Mouse (Mus musculus): ENCODE data around the gene Sema4a. TPM values are rescaled to one million over a fixed set of nuclear protein-coding genes. Genes with fewer than 3 reads are reported as not detected.

The Sema4a gene
- 54.3 and 67.0 TPM in 2 replicates for polyA plus RNA-seq (2012; rRNA removed)

DNA sequence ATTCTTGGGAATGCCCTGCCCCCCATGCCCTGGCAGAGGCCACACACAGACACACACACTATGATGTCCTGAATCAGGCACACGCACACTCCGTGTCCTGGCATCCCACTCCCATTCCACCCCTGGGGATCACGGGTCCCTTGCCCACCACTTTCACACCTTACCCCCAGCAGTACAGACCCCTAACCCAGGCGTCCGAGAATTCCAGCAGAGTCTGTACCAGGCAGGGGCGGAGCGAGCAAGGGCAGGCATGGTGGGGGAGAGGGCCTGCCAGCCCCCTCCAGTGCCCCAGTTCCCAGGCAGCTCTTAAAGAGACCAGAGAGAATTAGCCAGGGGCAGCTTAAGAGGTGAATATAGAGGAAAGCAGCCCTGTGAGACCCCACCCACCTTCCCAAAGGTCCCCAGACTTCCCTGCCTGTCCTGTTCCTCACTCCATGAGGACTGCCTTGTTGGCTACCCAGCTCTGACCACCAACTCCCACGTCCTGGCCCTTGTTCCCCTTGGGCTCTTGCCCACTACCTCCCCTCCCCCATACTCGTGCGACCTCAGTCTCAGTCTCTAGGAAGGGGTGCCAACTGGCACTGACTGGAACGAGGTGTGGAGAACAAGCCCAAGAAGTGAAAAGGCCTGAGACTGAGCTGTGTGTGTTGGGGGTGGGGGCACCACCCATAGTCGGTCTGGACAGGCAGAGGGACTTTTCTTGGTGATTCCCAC, at the start of gene Sema4a:
TSS of gene Sema4a (minus strand) at position 200 of the 714 bp plus-strand sequence.
- H3K27ac ChIP-seq (ENCODE audit: insufficient read depth, low read length), result no peak within 1 kb of the TSS
- H3K36me3 ChIP-seq (ENCODE audit: control insufficient read depth, insufficient read depth, low read length), result no peaks in the 10 kb centered on the region
- H3K4me1 ChIP-seq (ENCODE audit: control insufficient read depth, insufficient read depth, insufficient read length), result no peaks in the 10 kb centered on the region
- H3K27me3 ChIP-seq (ENCODE audit: control insufficient read depth, insufficient read depth, low read length), result no peaks in the 10 kb centered on the region
- TF ChIP-seq POLR2A (IDR thresholded peaks at IDR 0.05; ENCODE audit: low read depth, low read length) (no peak), CTCF (IDR thresholded peaks at IDR 0.05; ENCODE audit: extremely low read depth, insufficient read depth, insufficient read length, insufficient replicate concordance) (no peak)
- no peak within 1 kb of the TSS for H3K4me3 ChIP-seq (ENCODE audit: extremely low read depth, insufficient read depth, insufficient read length)
- no peak for DNase-seq (ENCODE audit: low read depth in 1 of 2, low spot score in 2 of 2)
- WGBS, result 69% methylated on average over 12 of the region's 12 CpGs

DNA sequence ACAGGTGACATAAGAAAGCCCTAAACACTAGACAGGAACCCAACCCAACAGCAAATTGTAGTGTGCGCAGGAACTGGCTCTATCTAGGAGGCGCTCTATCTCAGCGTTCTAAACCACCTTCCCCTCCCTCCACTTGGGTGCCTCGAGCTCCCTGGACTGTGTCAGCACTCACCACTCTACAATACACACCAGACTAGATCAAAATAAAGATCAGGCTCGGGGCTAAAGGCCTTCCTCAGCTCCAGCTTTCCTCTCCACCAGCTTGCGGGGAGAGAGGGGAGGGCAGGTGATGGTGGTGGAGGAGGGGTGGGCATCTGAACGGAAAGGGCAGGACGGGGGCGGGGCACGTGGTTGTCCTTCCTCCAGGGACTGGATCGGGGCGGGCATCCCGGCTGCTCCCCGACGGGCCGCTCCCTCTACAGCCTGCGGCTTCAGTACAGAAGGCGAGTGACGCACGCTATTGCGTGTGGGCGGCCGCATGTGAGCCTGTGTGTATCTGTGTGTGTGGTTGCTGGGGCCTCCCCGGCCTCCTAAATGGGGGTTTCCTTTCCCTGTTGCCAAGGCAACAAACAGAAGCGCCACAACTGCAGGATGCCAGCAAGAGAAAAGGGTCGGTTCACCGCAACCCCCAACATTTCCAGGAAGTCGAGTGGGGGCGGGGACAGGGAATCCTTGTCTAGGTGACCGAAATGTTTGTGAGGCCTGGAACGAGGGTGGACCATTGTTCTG, 48.9 kb upstream of the Sema4a start, which contains the start of gene Lmna:
TSS of gene Lmna (minus strand) at position 265 of the 729 bp plus-strand sequence.
- H3K27me3 ChIP-seq (ENCODE audit: control insufficient read depth, insufficient read depth, low read length), result no peaks in the 10 kb centered on the region
- DNase-seq (ENCODE audit: low read depth in 1 of 2, low spot score in 2 of 2), result peak; percentile 85 to 100
- H3K4me3 ChIP-seq (ENCODE audit: extremely low read depth, insufficient read depth, insufficient read length), result peak within 1 kb of the TSS; percentile 51; the same call in 1 of the 2 replicates
- H3K4me1 ChIP-seq (ENCODE audit: control insufficient read depth, insufficient read depth, insufficient read length), result peaks cover 38% of the 10 kb centered on the region; the same call in 1 of the 2 replicates
- peak within 1 kb of the TSS; percentile 84 for H3K27ac ChIP-seq (ENCODE audit: insufficient read depth, low read length)
- TF ChIP-seq POLR2A (IDR thresholded peaks at IDR 0.05; ENCODE audit: low read depth, low read length), result no peak
- TF ChIP-seq CTCF (IDR thresholded peaks at IDR 0.05; ENCODE audit: extremely low read depth, insufficient read depth, insufficient read length, insufficient replicate concordance), result peak; percentile 36; the same call in 1 of the 2 replicates
- under 1% methylated on average over 31 of the region's 31 CpGs for WGBS
- no peaks in the 10 kb centered on the region for H3K36me3 ChIP-seq (ENCODE audit: control insufficient read depth, insufficient read depth, low read length)

DNA sequence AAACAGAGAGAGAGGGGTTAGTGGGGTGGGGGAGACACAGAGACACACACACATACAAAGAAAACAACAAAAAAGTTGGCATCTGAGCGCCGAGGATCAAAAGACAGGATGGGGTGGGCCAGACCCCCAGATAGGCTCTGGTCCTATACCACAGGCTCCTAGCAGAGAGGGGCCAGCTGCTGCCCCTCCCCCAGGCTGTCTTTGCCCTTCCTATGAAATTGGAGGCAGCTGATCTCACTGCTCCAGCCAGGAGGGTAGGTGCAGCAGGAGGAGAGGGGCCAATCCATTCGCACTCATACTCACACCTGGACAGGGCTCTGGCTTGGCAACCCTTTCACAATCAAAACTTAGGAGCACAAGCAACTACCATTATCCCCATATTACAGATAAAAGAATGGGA, 48.3 kb upstream of the Sema4a start:
- WGBS, result 42% methylated on average over 3 of the region's 3 CpGs
- no peaks in the 10 kb centered on the region for H3K27me3 ChIP-seq (ENCODE audit: control insufficient read depth, insufficient read depth, low read length)
- H3K4me1 ChIP-seq (ENCODE audit: control insufficient read depth, insufficient read depth, insufficient read length), result peaks cover 38% of the 10 kb centered on the region; the same call in 1 of the 2 replicates
- H3K27ac ChIP-seq (ENCODE audit: insufficient read depth, low read length), result peak overlapping the region; percentile 84
- no peaks in the 10 kb centered on the region for H3K36me3 ChIP-seq (ENCODE audit: control insufficient read depth, insufficient read depth, low read length)
- TF ChIP-seq CTCF (IDR thresholded peaks at IDR 0.05; ENCODE audit: extremely low read depth, insufficient read depth, insufficient read length, insufficient replicate concordance), result no peak
- TF ChIP-seq POLR2A (IDR thresholded peaks at IDR 0.05; ENCODE audit: low read depth, low read length), result no peak
- no peak for DNase-seq (ENCODE audit: low read depth in 1 of 2, low spot score in 2 of 2)
- H3K4me3 ChIP-seq (ENCODE audit: extremely low read depth, insufficient read depth, insufficient read length), result no peak overlapping the region

DNA sequence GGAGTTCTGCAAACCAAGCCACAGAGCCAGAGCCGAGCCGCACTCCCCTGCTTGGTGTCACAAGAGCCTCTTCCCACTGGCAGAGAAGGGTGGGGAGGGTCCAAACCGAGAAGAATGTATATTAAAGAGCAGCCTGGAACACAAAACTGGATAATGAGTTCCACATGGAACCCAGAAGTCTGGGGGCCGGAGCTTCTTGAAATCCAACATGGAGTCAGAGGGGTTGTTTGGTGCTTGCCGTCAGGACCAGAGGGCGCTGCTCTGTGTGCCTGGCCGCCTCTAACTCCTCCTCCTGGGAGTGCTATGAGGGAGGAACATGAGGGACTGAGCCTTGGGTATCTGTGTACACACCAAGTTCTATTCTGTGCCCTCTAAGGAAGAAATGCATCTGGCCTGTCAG, 44.8 kb upstream of the Sema4a start:
- Histone ChIP-seq H3K4me1 (ENCODE audit: control insufficient read depth, insufficient read depth, insufficient read length) (peaks cover 27% of the 10 kb centered on the region), H3K36me3 (ENCODE audit: control insufficient read depth, insufficient read depth, low read length) (no peaks in the 10 kb centered on the region), H3K4me3 (ENCODE audit: extremely low read depth, insufficient read depth, insufficient read length) (no peak overlapping the region), H3K27ac (ENCODE audit: insufficient read depth, low read length) (no peak overlapping the region), H3K27me3 (ENCODE audit: control insufficient read depth, insufficient read depth, low read length) (peaks cover 6% of the 10 kb centered on the region; the same call in 1 of the 2 replicates)
- 76% methylated on average over 7 of the region's 7 CpGs for WGBS
- no peak for TF ChIP-seq POLR2A (IDR thresholded peaks at IDR 0.05; ENCODE audit: low read depth, low read length)
- no peak for TF ChIP-seq CTCF (IDR thresholded peaks at IDR 0.05; ENCODE audit: extremely low read depth, insufficient read depth, insufficient read length, insufficient replicate concordance)
- no peak for DNase-seq (ENCODE audit: low read depth in 1 of 2, low spot score in 2 of 2)

DNA sequence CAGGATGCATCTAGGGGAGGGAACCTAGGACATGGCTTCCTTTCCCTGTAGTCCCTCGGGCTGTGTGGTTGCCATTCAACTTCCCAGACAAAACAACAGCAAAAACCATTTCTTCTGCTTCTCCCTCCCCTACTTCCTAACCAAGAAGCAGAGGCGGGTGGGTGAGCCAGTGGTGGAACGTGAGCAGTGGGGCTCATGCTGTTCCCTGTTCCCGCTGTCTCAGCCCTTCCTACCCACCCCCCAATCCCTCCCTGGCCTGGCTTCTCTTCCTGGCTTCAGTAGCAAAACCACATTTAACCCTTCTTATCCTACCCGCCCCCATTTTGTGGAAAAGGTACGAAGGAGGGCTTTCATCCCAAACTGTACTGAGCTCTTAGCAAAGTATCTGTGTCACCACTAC, 44.1 kb upstream of the Sema4a start:
- DNase-seq (ENCODE audit: low read depth in 1 of 2, low spot score in 2 of 2), result no peak
- Histone ChIP-seq H3K27ac (ENCODE audit: insufficient read depth, low read length) (no peak overlapping the region), H3K4me1 (ENCODE audit: control insufficient read depth, insufficient read depth, insufficient read length) (peaks cover 21% of the 10 kb centered on the region), H3K4me3 (ENCODE audit: extremely low read depth, insufficient read depth, insufficient read length) (no peak overlapping the region), H3K27me3 (ENCODE audit: control insufficient read depth, insufficient read depth, low read length) (peaks cover 6% of the 10 kb centered on the region; the same call in 1 of the 2 replicates), H3K36me3 (ENCODE audit: control insufficient read depth, insufficient read depth, low read length) (no peaks in the 10 kb centered on the region)
- TF ChIP-seq CTCF (IDR thresholded peaks at IDR 0.05; ENCODE audit: extremely low read depth, insufficient read depth, insufficient read length, insufficient replicate concordance) (no peak), POLR2A (IDR thresholded peaks at IDR 0.05; ENCODE audit: low read depth, low read length) (no peak)
- WGBS, result 66% methylated on average over 6 of the region's 6 CpGs

DNA sequence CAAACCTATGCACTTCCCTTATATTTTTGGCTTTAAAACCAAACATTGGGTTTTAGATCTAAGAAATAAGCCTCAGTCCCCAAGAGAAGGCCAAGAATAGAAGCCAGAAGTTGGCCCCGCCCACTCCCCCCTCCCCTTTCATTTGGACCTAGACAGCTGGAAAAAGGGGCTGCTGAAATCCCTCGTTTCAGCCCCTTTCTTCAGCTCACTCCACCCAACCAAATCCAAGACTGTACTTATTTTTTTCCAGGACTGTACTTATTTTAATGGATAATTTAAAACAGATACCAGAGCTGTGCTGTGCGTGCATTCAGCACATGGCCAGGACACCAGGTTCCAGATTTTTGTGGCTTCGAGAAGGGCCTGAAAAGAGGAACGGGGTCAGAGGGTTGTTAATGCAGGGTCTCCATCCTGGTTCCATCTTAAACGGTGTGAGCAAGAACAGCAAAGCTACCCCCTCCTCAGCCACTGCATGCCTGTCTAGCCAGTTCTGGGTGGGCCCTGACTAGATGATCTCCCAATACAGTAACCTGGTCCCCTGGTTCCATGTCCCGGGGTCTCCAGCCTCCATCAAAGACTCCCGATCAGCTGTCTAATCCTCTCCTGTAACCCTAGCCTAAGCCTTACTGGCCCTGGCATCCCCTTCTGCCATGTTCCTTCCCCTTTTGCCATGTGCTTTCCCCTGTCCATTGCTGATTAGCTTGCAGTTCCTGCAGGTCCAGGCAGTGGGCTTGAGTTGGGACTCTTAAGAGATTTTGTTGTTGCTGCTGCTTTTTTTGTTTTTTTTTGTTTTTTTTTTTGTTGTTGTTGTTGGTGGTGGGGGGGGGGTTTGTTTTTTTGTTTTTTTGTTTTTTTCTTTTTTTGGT, 43.1 kb upstream of the Sema4a start:
- peaks cover 13% of the 10 kb centered on the region for H3K4me1 ChIP-seq (ENCODE audit: control insufficient read depth, insufficient read depth, insufficient read length)
- H3K4me3 ChIP-seq (ENCODE audit: extremely low read depth, insufficient read depth, insufficient read length), result no peak overlapping the region
- H3K27ac ChIP-seq (ENCODE audit: insufficient read depth, low read length), result no peak overlapping the region
- 47% methylated on average over 8 of the region's 8 CpGs for WGBS
- peaks cover 6% of the 10 kb centered on the region; the same call in 1 of the 2 replicates for H3K27me3 ChIP-seq (ENCODE audit: control insufficient read depth, insufficient read depth, low read length)
- DNase-seq (ENCODE audit: low read depth in 1 of 2, low spot score in 2 of 2), result no peak
- no peaks in the 10 kb centered on the region for H3K36me3 ChIP-seq (ENCODE audit: control insufficient read depth, insufficient read depth, low read length)
- TF ChIP-seq POLR2A (IDR thresholded peaks at IDR 0.05; ENCODE audit: low read depth, low read length) (no peak), CTCF (IDR thresholded peaks at IDR 0.05; ENCODE audit: extremely low read depth, insufficient read depth, insufficient read length, insufficient replicate concordance) (no peak)
